Mouse (Mus musculus) Patski (cell line): ENCODE data around the gene Vgll1. TPM values are rescaled to one million over a fixed set of nuclear protein-coding genes. Genes with fewer than 3 reads are reported as not detected.
A peak's percentile ranks its signal among the peaks of the same experiment; 100 is the strongest.

Experiments
- ATAC-seq: fragments of 100-300 bp; one replicate; pipeline ENCODE4 v1.8.0; 2021
- CTCF ChIA-PET: fragments of 350-600 bp; sonication (Branson Sonifier 250); formaldehyde crosslinking; loops from one replicate; lab custom pipeline; 2022; ENCODE audit warnings: inconsistent platforms; lab: Charles Lee
- POLR2A ChIA-PET: fragments of 350-600 bp; sonication (Branson Sonifier 250); formaldehyde crosslinking; loops from one replicate; lab custom pipeline; 2022; ENCODE audit warnings: antibody characterized with exemption, inconsistent platforms; lab: Charles Lee
- DNase-seq: peaks from one replicate; pipeline ENCODE4 v3.0.0-alpha.2; 2011; ENCODE audit warnings: low read depth, low spot score
- H3K27me3 ChIP-seq: fragments of 371-371 bp; one replicate; pipeline ENCODE4 v1.5.1; 2021
- CTCF ChIP-seq: fragments of 100-300 bp; IDR thresholded peaks from one replicate; pipeline ENCODE4 v1.5.1; 2021
- in situ Hi-C: fragments of 300-500 bp; cut with MboI; formaldehyde crosslinking; loops from 3 replicates; pipeline ENCODE4 v1.11.1; 2018; ENCODE audit warnings: low pct_unique_long_range_greater_than_20kb, mixed read lengths
- polyA plus RNA-seq: library from polyadenylated mRNA; unstranded; gene quantifications from one replicate; pipeline ENCODE4 v1.2.3, GENCODE M21; 2021

The Vgll1 gene
- polyA plus RNA-seq, result not detected

DNA sequence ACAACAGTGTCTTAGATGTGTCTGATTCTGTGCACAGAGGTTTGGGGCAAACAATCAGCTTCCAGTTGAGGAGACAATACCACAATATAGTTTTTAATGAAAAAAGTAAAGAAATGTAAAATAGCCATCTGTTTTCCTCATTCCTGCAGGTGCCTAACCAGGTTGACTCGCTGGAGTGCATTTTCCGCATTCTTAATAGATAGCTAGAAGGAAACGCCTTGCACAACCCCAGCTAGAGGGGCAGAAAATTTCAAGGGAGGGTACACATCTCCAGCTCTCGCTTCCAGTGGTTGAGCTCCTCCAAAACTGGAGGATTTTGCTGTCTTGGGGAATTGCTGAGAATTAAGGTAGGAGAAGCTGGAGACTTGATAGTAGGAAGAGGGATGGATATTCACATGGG is at the start of gene Vgll1:
Vgll1 (plus strand) TSS at position 301 of the 400 bp plus-strand sequence.
- CTCF ChIA-PET, result no interaction called here
- DNase-seq (no peak), ATAC-seq (no peak)
- POLR2A ChIA-PET, result no interaction called here
- in situ Hi-C loops, result no loop called here
- H3K27me3 ChIP-seq, result peaks cover 37% of the 10 kb centered on the region
- no peak for TF ChIP-seq CTCF

DNA sequence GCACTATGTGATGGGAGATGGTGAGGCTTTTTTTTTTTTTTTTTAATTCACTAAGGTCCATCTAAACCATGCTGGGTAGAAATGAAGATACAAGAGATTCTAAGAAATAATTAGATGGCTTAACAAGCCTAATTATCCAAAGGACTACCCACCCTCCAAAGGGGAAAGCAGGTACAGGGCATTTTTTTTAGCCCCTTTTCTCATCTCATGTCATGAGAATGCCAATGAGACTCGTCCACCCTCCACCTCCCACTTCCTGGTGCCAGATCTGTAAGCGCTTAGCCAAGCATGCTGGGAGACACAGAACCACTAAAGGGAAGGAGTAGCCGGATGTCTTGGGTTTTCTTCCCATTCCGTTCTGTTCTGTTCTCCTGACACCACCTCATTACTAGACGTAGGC is 45.1 kb upstream of the Vgll1 start, which contains the start of gene Brs3:
Brs3 (plus strand) TSS at position 301 of the 400 bp plus-strand sequence.
- no peak for ATAC-seq
- H3K27me3 ChIP-seq, result peaks cover 83% of the 10 kb centered on the region
- ChIA-PET POLR2A (no interaction called here), CTCF (no interaction called here)
- in situ Hi-C loops, result no loop called here
- TF ChIP-seq CTCF, result no peak
- no peak for DNase-seq

DNA sequence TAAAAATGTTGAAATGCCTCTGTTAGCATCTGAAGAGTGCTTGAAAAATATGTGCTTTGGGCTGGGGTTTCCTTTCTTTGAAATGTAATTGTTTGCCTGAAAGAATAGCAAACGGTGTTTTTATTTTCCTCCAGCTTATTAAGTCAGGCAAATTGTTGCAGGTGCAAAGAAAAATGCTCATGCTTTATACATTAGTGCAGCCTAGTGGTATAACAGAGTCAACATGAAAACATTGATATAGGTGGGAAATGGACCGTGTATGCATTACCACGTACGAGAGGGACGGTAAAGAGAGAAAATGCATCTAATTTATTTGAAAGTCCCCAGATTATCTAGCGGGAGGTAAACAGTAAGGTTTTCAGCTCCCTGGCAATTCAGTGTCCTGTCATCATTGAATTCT is 44.0 kb upstream of the Vgll1 start:
- in situ Hi-C loops, result no loop called here
- ChIA-PET CTCF (no interaction called here), POLR2A (no interaction called here)
- DNase-seq (no peak), ATAC-seq (no peak)
- TF ChIP-seq CTCF, result no peak
- H3K27me3 ChIP-seq, result peaks cover 81% of the 10 kb centered on the region

DNA sequence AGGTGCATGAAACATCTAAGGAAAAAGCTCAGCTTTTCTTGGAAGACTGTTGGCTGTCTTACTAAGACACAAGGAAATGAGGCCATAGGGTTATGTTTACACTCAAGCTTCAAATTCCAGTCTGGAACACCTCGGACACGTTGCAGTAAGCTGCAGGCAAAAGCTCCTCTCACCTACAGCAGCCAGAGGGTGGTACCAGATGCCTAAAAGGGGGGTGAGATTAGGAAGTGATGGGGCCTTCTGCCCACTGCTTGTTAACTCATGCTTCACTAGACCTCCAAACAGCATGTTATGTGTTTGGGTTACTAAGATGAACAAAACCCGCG is 35.1 kb upstream of the Vgll1 start:
- no peak for TF ChIP-seq CTCF
- in situ Hi-C loops, result no loop called here
- peaks cover 25% of the 10 kb centered on the region for H3K27me3 ChIP-seq
- CTCF ChIA-PET, result no interaction called here
- POLR2A ChIA-PET, result no interaction called here
- ATAC-seq (peak; percentile 20), DNase-seq (no peak)

DNA sequence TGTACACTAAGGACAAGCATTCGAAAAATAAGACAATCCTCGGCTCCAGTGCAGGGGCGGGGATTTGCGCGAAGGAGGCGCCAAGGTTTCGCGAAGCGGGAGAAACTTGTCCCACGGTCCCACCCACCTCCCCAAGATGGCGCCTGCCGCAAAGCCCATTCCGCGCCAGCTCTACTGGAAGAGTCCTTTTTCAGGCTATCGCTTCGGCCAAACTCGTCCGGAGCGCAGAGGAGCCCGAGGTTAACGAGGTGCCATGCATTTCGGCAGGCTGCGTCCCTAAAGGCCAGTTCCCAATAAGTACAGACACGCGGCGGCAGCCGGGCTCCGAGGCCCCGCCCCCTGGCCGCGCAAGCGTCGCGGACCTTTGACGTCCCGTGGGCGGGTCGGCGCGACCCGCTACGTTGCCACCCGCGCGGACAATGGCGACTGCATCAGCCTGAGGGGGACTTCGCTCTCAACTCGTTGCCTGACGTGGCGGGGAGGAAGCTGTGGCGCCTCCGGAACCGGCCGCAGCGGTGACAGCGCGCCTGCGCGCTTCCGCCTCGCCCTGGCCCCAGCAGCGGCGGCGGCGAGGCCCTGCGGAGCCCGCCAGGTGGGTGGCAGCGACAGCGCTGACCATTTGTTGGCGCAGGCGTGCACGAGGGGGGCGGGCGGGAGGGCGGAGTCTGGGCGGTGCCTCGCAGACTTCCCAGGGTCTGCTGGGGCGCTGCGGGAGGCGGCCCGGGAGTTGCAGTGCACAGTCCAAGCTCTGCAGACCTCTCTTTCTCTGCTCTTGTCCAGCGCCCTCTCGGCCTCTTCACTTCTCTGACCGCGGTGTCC is 34.5 kb upstream of the Vgll1 start, which contains the start of gene Htatsf1:
Htatsf1 (plus strand) TSS at position 410 of the 819 bp plus-strand sequence.
- in situ Hi-C loops, result no loop called here
- CTCF ChIA-PET, result no interaction called here
- H3K27me3 ChIP-seq, result peaks cover 25% of the 10 kb centered on the region
- ATAC-seq (peak; percentile 92), DNase-seq (peak; percentile 19)
- TF ChIP-seq CTCF, result no peak
- POLR2A ChIA-PET, result no interaction called here

DNA sequence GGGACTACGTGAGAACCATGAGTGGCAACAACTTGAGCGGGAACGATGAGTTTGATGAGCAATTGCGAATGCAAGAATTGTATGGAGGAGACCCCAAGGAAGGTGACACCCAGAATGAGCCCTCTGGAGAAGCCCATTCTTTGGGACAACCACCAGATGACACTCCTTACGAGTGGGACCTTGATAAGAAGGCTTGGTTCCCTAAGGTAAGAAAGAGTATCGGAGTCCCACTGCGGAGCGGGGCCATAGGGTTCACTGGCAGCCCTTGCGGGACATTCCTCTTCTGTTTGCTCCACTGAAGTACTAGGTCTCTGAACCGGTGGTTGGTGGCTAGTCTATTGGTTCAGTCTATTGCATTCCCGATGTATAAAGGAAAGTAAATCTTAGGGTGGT is 33.9 kb upstream of the Vgll1 start:
- ATAC-seq, result no peak
- in situ Hi-C loops, result no loop called here
- no peak for DNase-seq

DNA sequence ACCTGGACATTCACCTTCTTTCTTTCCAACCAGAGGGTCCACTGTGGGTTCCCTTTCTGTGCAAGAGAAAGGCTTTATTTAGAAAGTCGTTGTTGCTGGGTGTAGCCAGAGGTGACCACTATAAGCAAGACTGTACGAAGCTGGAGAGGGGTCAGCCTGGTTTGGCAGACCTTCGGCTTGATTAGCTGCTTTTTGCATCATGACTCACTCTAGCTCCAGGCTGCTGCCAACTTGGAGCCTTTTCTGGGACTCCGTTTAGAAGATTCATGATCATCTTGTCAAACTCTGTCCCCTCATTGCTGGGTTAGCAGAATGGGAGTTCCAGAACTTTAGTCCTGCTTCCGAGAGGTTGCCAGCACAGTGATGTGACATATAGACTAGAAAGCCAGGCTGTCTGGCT is 6.4 kb upstream of the Vgll1 start:
- no peak for TF ChIP-seq CTCF
- peaks cover 55% of the 10 kb centered on the region for H3K27me3 ChIP-seq
- DNase-seq, result no peak
- POLR2A ChIA-PET, result no interaction called here
- in situ Hi-C loops, result no loop called here
- ATAC-seq, result no peak
- CTCF ChIA-PET, result no interaction called here

More for the DNA sequence above, 33.9 kb upstream of the Vgll1 start:
- ChIA-PET CTCF (no interaction called here), POLR2A (no interaction called here)
- peaks cover 23% of the 10 kb centered on the region for H3K27me3 ChIP-seq
- no peak for TF ChIP-seq CTCF

DNA sequence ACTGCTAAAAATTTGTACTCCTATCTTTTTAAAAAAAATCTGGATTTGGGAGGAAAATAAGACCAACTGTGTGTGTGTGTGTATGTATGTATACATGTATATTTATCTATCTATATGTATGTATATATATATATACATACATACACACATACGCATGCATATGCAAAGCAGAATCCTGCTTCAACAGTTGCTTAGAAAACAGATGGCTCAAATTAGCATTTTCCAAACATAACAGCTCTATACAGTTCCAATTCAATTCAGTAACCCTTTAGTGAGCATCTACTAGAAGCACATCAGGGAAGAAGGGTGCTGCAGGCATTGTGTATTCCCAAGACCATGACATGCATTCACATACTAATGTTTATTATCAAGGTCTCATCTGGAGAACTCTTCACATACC is 15.5 kb downstream of the Vgll1 start:
- in situ Hi-C loops, result no loop called here
- CTCF ChIA-PET, result no interaction called here
- H3K27me3 ChIP-seq, result peaks cover 42% of the 10 kb centered on the region
- no peak for TF ChIP-seq CTCF
- POLR2A ChIA-PET, result no interaction called here
- ATAC-seq, result no peak
- DNase-seq, result no peak

DNA sequence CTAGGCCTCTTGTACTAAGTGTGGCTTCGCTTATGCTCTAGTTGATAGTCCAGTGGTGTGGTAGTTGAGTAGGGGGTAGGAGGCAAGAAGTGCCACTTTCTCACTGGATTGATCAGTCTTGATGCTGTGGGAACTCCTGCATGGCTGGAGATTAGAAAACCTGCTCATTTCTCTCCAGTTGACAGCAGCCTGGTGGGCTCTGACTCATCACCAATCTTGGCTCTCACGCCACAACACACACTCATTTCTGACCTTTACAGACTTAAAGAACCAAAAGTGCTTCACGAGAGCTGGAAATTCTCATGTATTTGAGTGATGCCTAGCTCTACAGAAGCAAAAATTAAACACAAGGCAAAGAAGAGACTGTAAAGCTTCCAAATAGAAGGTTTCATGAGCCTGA is 19.1 kb downstream of the Vgll1 start:
- in situ Hi-C loops, result no loop called here
- H3K27me3 ChIP-seq, result peaks cover 35% of the 10 kb centered on the region
- DNase-seq, result no peak
- no peak for TF ChIP-seq CTCF
- POLR2A ChIA-PET, result no interaction called here
- CTCF ChIA-PET, result no interaction called here
- no peak for ATAC-seq

DNA sequence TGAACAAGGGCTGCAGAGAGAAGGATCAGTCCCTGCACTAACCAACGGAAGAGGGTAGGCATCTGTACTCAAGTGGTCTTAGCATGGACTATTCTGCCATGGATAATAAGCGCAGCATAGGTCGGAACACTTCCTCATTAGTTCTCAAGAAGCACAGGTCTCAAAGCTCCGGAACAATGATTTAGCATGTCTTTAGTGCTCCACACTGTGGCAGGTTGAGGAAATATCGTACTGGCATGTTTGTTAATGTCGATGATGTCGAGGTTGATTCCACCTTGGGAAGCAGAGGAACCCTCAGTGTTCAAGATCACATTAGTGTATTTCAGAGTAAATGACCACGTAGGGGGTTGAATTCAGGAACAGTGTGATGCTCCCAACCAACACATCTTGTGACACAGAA is 30.2 kb downstream of the Vgll1 start:
- ATAC-seq, result no peak
- TF ChIP-seq CTCF, result no peak
- POLR2A ChIA-PET, result no interaction called here
- DNase-seq, result no peak
- CTCF ChIA-PET, result no interaction called here
- in situ Hi-C loops, result no loop called here
- H3K27me3 ChIP-seq, result peaks cover 26% of the 10 kb centered on the region

DNA sequence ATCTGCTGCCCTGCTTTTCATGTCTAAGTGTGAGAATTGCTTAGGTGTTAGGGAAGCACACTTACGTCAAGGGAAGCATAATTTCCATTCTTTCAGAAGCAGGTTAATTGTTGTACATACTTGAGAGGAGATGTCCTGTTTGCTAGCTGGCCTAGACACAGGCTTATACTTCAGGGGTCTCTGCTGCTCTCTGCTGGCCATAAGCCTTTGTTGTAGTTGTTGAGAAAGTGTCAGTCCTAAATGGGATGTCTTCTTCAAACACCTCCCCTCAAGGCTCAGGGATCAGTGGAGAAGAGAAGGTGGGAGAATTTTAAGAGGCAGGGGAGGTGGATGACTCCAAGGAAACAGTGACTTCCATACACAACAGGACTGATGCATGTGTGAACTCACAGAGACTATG is 32.9 kb downstream of the Vgll1 start:
- TF ChIP-seq CTCF, result peak; percentile 32
- in situ Hi-C loops, result no loop called here
- peaks cover 13% of the 10 kb centered on the region for H3K27me3 ChIP-seq
- no peak for DNase-seq
- ATAC-seq, result no peak
- CTCF ChIA-PET, result no interaction called here
- POLR2A ChIA-PET, result no interaction called here

DNA sequence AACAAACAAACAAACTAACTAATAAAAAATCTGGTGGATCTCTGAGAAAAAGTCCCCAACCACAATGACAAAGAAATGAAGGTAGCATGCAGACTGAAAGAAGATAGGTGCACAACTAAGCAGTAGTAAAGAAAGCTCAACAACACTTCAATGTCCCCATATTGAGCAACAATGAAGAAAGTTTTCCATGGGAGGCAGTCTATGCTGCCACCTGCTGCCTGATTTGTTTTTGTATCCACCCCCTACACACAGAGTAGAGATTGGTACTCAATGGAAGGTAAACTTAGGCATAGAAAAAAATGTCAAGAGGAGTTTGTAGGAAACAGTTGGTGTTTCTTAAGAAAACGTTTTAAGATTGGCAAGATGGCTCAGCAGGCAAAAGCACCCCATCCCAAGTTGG is 42.7 kb downstream of the Vgll1 start:
- peak; percentile 42 for TF ChIP-seq CTCF
- in situ Hi-C loops, result loop anchor here (25.0 kb wide), 1 partner anchor 593 kb away; the partner anchor contains the start of gene Gm648
- POLR2A ChIA-PET, result no interaction called here
- H3K27me3 ChIP-seq, result peaks cover 40% of the 10 kb centered on the region
- ATAC-seq (no peak), DNase-seq (no peak)
- CTCF ChIA-PET, result interaction anchor here (1.7 kb wide), 1 partner anchor 559 kb away, joined by 3 read pairs; no protein-coding TSS in a partner anchor
